Mouse (Mus musculus) forebrain, embryonic 16.5 days (tissue): ENCODE results near the gene Nbea. TPM values are rescaled to one million over a fixed set of nuclear protein-coding genes. Genes with fewer than 3 reads are reported as not detected.

Source experiments
- ATAC-seq: fragments of 200-750 bp; cut with Nextera tagmentation; 2 replicates; pipeline ENCODE4 v1.8.0; 2017; ENCODE audit warnings: mild to moderate bottlenecking, moderate library complexity
- H3K27ac ChIP-seq: fragments of 300-500 bp; sonication (generic); 2 replicates; pipeline ENCODE4 v1.5.1; 2014; ENCODE audit warnings: low read length, control low read depth
- H3K27me3 ChIP-seq: fragments of 300-500 bp; sonication (generic); replicated peaks from 2 replicates; pipeline ENCODE4 v1.6.1; 2014; ENCODE audit warnings: low read length; ENCODE audit not compliant: control insufficient read depth, insufficient read depth
- H3K36me3 ChIP-seq: fragments of 300-500 bp; sonication (generic); 2 replicates; pipeline ENCODE4 v1.6.1; 2014; ENCODE audit not compliant: control insufficient read depth, insufficient read depth
- H3K4me1 ChIP-seq: fragments of 300-500 bp; sonication (generic); replicated peaks from 2 replicates; pipeline ENCODE4 v1.6.1; 2014; ENCODE audit warnings: low read length; ENCODE audit not compliant: control insufficient read depth, insufficient read depth
- H3K4me2 ChIP-seq: fragments of 300-500 bp; sonication (generic); 2 replicates; pipeline ENCODE4 v1.6.1; 2014; ENCODE audit warnings: mild to moderate bottlenecking, low read length, control low read depth
- H3K4me3 ChIP-seq: fragments of 300-500 bp; sonication (generic); replicated peaks from 2 replicates; pipeline ENCODE4 v1.5.1; 2014; ENCODE audit warnings: mild to moderate bottlenecking, low read length, control low read depth
- H3K9ac ChIP-seq: fragments of 300-500 bp; sonication (generic); replicated peaks from 2 replicates; pipeline ENCODE4 v1.6.1; 2014; ENCODE audit warnings: low read depth, low read length, control low read depth
- H3K9me3 ChIP-seq: fragments of 300-500 bp; sonication (generic); 2 replicates; pipeline ENCODE4 v1.6.1; 2016; ENCODE audit warnings: low read length; ENCODE audit not compliant: control insufficient read depth
- WGBS: fragments of 180-500 bp; shearing (Covaris S2); extraction: QIAGEN DNeasy Blood & Tissue Kit; methylation state at CpG from one replicate; pipeline ENCODE4 v1.1.7; 2014; 5-methylcytosine and 5-hydroxymethylcytosine counted together
- polyA plus RNA-seq: library from polyadenylated mRNA; unstranded; fragments of >200 nt; fragmentation: Nextera tagmentation; extraction: Ambion mirVana; gene quantifications from 2 replicates; pipeline ENCODE4 v1.2.1, GENCODE M21; 2015

The Nbea gene
- polyA plus RNA-seq, 1 experiment from 2014 or later: 62.8 TPM

GRCm38 (mm10) chr3:55775753-55776152 is 407.7 kb downstream of the Nbea start:
- Histone ChIP-seq H3K4me2 (no peak overlapping the region), H3K4me3 (no peak overlapping the region), H3K36me3 (no peaks in the 10 kb centered on the region), H3K9me3 (no peaks in the 10 kb centered on the region), H3K4me1 (peaks cover 8% of the 10 kb centered on the region), H3K27me3 (peaks cover 13% of the 10 kb centered on the region), H3K27ac (no peak overlapping the region), H3K9ac (no peak overlapping the region)
- 90% methylated on average over 6 of the region's 6 CpGs for WGBS
- ATAC-seq: no peak

- H3K4me3 ChIP-seq: no peak overlapping the region
- H3K36me3 ChIP-seq: no peaks in the 10 kb centered on the region
- WGBS: 68% methylated on average over 7 of the region's 7 CpGs
- peaks cover 3% of the 10 kb centered on the region for H3K4me1 ChIP-seq
- H3K9ac ChIP-seq: no peak overlapping the region
- H3K9me3 ChIP-seq: no peaks in the 10 kb centered on the region
- no peak for ATAC-seq
- H3K27ac ChIP-seq: no peak overlapping the region
- H3K4me2 ChIP-seq: no peak overlapping the region
- H3K27me3 ChIP-seq: peaks cover 13% of the 10 kb centered on the region
These were observed 408.3 kb downstream of the Nbea start for GRCm38 (mm10) chr3:55775245-55775644.

GRCm38 (mm10) chr3:55774203-55774602 is 409.3 kb downstream of the Nbea start:
- 59% methylated on average over 6 of the region's 6 CpGs for WGBS
- no peak overlapping the region for H3K9ac ChIP-seq
- H3K4me1 ChIP-seq: no peaks in the 10 kb centered on the region
- H3K27ac ChIP-seq: no peak overlapping the region
- peaks cover 12% of the 10 kb centered on the region for H3K27me3 ChIP-seq
- no peak for ATAC-seq
- no peaks in the 10 kb centered on the region for H3K36me3 ChIP-seq
- no peak overlapping the region for H3K4me2 ChIP-seq
- H3K9me3 ChIP-seq: no peaks in the 10 kb centered on the region
- H3K4me3 ChIP-seq: no peak overlapping the region

- peaks cover 2% of the 10 kb centered on the region; the same call in 1 of the 2 replicates for H3K36me3 ChIP-seq
- no peak overlapping the region for H3K4me2 ChIP-seq
- H3K4me3 ChIP-seq: no peak overlapping the region
- WGBS: 29% methylated on average over 2 of the region's 2 CpGs
- peaks cover 2% of the 10 kb centered on the region; the same call in 1 of the 2 replicates for H3K27me3 ChIP-seq
- no peak overlapping the region for H3K9ac ChIP-seq
- H3K27ac ChIP-seq: no peak overlapping the region
- no peaks in the 10 kb centered on the region for H3K9me3 ChIP-seq
- no peaks in the 10 kb centered on the region for H3K4me1 ChIP-seq
- no peak for ATAC-seq
These were observed 414.2 kb downstream of the Nbea start for GRCm38 (mm10) chr3:55769308-55769707.

- no peak overlapping the region for H3K27ac ChIP-seq
- H3K36me3 ChIP-seq: peaks cover 2% of the 10 kb centered on the region; the same call in 1 of the 2 replicates
- H3K27me3 ChIP-seq: peaks cover 2% of the 10 kb centered on the region; the same call in 1 of the 2 replicates
- H3K4me3 ChIP-seq: no peak overlapping the region
- H3K4me2 ChIP-seq: no peak overlapping the region
- WGBS: 91% methylated on average over 2 of the region's 2 CpGs
- H3K9ac ChIP-seq: no peak overlapping the region
- H3K9me3 ChIP-seq: no peaks in the 10 kb centered on the region
- ATAC-seq: no peak
- H3K4me1 ChIP-seq: no peaks in the 10 kb centered on the region
These were observed 414.8 kb downstream of the Nbea start for GRCm38 (mm10) chr3:55768654-55769053.

- Histone ChIP-seq H3K4me1 (no peaks in the 10 kb centered on the region), H3K9me3 (no peaks in the 10 kb centered on the region), H3K4me3 (no peak overlapping the region), H3K27me3 (peaks cover 4% of the 10 kb centered on the region; the same call in 1 of the 2 replicates), H3K9ac (no peak overlapping the region), H3K27ac (no peak overlapping the region), H3K4me2 (no peak overlapping the region), H3K36me3 (peaks cover 2% of the 10 kb centered on the region; the same call in 1 of the 2 replicates)
- no peak for ATAC-seq
- WGBS: 33% methylated on average over 8 of the region's 8 CpGs
These were observed 419.9 kb downstream of the Nbea start for GRCm38 (mm10) chr3:55763591-55763990.

GRCm38 (mm10) chr3:55758297-55758696 is 425.2 kb downstream of the Nbea start:
- Histone ChIP-seq H3K27ac (no peak overlapping the region), H3K27me3 (peaks cover 13% of the 10 kb centered on the region)
- WGBS: 31% methylated on average over 8 of the region's 8 CpGs

GRCm38 (mm10) chr3:55756602-55757190 is 426.8 kb downstream of the Nbea start:
- no peak overlapping the region for H3K4me3 ChIP-seq
- H3K9ac ChIP-seq: no peak overlapping the region
- peaks cover 22% of the 10 kb centered on the region for H3K4me1 ChIP-seq
- peak overlapping the region; percentile 11; the same call in 1 of the 2 replicates for H3K4me2 ChIP-seq
- H3K36me3 ChIP-seq: no peaks in the 10 kb centered on the region
- peaks cover 15% of the 10 kb centered on the region for H3K27me3 ChIP-seq
- WGBS: 14% methylated on average over 11 of the region's 11 CpGs
- no peaks in the 10 kb centered on the region for H3K9me3 ChIP-seq
- H3K27ac ChIP-seq: no peak overlapping the region
- peak; percentile 68 for ATAC-seq

More at GRCm38 (mm10) chr3:55758297-55758696, 425.2 kb downstream of the Nbea start:
- Histone ChIP-seq H3K9ac (no peak overlapping the region), H3K9me3 (no peaks in the 10 kb centered on the region), H3K36me3 (no peaks in the 10 kb centered on the region), H3K4me1 (peaks cover 21% of the 10 kb centered on the region), H3K4me3 (no peak overlapping the region), H3K4me2 (no peak overlapping the region)
- no peak for ATAC-seq

- no peak overlapping the region for H3K4me3 ChIP-seq
- H3K9ac ChIP-seq: no peak overlapping the region
- peak; percentile 57 for ATAC-seq
- no peaks in the 10 kb centered on the region for H3K36me3 ChIP-seq
- H3K4me2 ChIP-seq: peak overlapping the region; percentile 11; the same call in 1 of the 2 replicates
- H3K4me1 ChIP-seq: peaks cover 29% of the 10 kb centered on the region
- no peaks in the 10 kb centered on the region for H3K9me3 ChIP-seq
- peaks cover 15% of the 10 kb centered on the region for H3K27me3 ChIP-seq
- no peak overlapping the region for H3K27ac ChIP-seq
- 5% methylated on average over 11 of the region's 11 CpGs for WGBS
These were observed 427.5 kb downstream of the Nbea start for GRCm38 (mm10) chr3:55755805-55756601.
